Mouse (Mus musculus) thymus, adult 2 months (tissue): ENCODE data around the gene Taf13.

ENCODE experiments used
- CTCF ChIP-seq: fragments of 200-500 bp; IDR thresholded peaks from 2 replicates; pipeline ENCODE4 v1.5.1; 2012; ENCODE audit warnings: mild to moderate bottlenecking, control low read depth, low read length, moderate library complexity, borderline replicate concordance; ENCODE audit not compliant: control insufficient read depth, poor library complexity, insufficient read depth; ENCODE audit errors: extremely low read depth
- POLR2A ChIP-seq: fragments of 200-500 bp; IDR thresholded peaks from 2 replicates; pipeline ENCODE4 v1.6.1; 2012; ENCODE audit warnings: mild to moderate bottlenecking, low read length, control low read depth, moderate library complexity; ENCODE audit not compliant: control insufficient read depth, poor library complexity, insufficient read depth; ENCODE audit errors: extremely low read depth

GRCm38 (mm10) chr3:108533951-108534350, 37.5 kb upstream of the Taf13 start, which contains the start of gene 1700013F07Rik:
- TF ChIP-seq POLR2A = no peak
- no peak for TF ChIP-seq CTCF
